Mouse (Mus musculus) layer of hippocampus, postnatal 14 days (tissue): ENCODE data around the gene Dnajb7. TPM values are rescaled to one million over a fixed set of nuclear protein-coding genes. Genes with fewer than 3 reads are reported as not detected.

Experiments
- DNase-seq, 2 experiments: peaks; one replicate each; pipeline ENCODE4 v3.0.0; 2021 to 2022; ENCODE audit warnings: low spot score in 2 of 2, mixed read lengths in 1 of 2
- total RNA-seq, 2 experiments: library from RNA; stranded (reverse); gene quantifications; 2 replicates each; pipeline ENCODE4 v1.2.3; 2021

Gene Dnajb7
- total RNA-seq, 2 experiments from 2014 or later = 0.38 TPM; not detected in 1

- no peak for DNase-seq
Observed at GRCm38 (mm10) chr15:81366241-81366640, 41.9 kb downstream of the Dnajb7 start.

GRCm38 (mm10) chr15:81365246-81365645, 42.9 kb downstream of the Dnajb7 start:
- DNase-seq = no peak

GRCm38 (mm10) chr15:81364271-81364670, 43.8 kb downstream of the Dnajb7 start:
- no peak for DNase-seq

GRCm38 (mm10) chr15:81362501-81362900, 45.6 kb downstream of the Dnajb7 start:
- no peak for DNase-seq

DNA sequence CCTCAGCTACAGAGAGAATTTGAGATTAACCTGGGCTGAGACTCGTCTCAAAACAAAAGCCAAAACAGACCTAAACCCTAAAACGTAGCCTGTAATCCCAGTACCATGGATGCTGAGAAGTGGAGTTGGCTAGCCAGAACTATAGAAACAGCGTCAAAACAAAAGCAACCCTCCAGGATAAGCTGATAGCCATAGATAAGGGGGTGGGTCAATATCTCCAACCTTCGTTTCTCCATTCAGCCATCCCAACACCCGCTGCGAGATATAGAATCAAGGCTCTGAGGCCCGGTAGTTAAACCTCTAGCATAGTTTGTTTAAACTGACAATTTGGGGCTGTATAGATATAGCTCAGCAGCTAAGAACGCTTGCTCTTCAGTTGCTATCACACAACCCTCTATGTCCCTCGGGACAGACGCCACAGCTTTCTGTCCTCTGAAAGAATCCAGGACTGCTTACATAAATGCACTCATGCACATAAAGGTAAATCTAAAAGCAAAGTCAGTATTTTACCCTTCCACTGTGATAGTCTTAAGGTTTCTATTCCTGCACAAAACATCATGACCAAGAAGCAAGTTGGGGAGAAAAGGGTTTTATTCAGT, 46.6 kb downstream of the Dnajb7 start:
- DNase-seq = no peak

- no peak for DNase-seq
Observed at GRCm38 (mm10) chr15:81361022-81361404, 47.1 kb downstream of the Dnajb7 start.

DNA sequence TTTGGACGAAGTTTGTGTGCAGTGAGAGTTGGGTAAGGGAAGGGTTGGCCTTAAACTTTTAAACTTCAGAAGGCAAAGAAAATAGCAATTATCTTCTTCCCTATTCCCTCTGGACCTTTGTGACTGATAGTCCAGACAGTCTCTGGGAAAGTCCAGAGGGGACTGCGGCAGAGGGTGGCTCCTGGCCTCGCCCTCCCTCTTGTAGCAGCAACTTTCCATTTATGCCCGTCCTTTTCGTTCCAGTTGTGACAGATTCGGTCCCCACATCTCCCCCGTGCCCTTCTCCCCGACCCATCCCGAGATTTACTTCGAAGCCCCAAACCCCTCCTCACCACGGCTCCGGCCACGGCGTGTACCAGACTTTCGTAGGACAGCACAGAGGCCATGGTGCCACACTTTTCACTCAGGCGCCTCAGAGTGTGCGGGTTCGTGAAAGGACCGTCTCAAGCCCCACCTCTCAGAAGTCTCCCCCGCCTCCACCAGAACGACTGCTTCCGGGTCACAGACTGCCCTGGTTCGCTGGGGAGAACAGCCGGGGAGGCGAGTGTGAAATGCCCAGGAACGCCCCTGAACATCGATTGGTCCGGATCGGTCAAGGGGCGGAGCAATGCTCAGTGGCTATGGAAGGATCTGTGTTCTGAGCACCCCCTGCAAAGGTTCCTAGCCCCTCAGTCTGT, 47.6 kb downstream of the Dnajb7 start, which contains the start of gene Slc25a17:
Gene Slc25a17 (minus strand): TSS at position 468 of the 677 bp plus-strand sequence.
- DNase-seq = peak; percentile 88 to 96

DNA sequence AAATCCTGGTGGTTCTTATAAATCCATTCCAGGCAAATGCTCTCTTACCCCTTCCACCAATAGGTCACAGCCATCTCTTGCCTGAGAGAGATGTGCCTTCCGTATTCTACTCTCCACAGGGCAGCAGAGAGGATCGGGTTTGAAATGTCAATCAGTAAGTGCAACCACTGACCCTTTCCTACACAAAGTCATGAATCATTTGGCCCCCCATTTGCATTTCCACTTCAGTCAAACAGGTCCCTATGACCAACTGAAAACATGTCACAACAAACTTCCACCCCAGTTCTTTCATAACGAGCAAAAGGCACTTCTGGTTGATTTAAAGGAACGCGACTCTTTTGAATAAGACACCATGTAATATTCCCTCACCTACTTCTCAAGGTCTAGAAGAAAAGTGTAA, 48.7 kb downstream of the Dnajb7 start:
- DNase-seq = no peak

GRCm38 (mm10) chr15:81358943-81359342, 49.2 kb downstream of the Dnajb7 start:
- no peak for DNase-seq

GRCm38 (mm10) chr15:81356946-81357345, 51.2 kb downstream of the Dnajb7 start:
- DNase-seq = no peak

Other genes with a start within 250 kb of the Dnajb7 start
- gene Mrtfa, start 217.5 kb downstream of the Dnajb7 start, total RNA-seq = 10 to 100 TPM; 78.6 to 79.7 TPM
- 10 to 100 TPM; 21.7 to 22.2 TPM for gene Mchr1, start 172.8 kb downstream of the Dnajb7 start, total RNA-seq
- gene Slc25a17, start 47.5 kb downstream of the Dnajb7 start, total RNA-seq = 10 to 100 TPM; 57.6 to 63.6 TPM
- gene St13, start 8.2 kb downstream of the Dnajb7 start, total RNA-seq = 100 to 1,000 TPM; 155 to 183 TPM
- 10 to 100 TPM; 12.3 to 13.8 TPM for gene Xpnpep3, start 8.2 kb downstream of the Dnajb7 start, total RNA-seq
- 100 to 1,000 TPM; 135 to 148 TPM for gene Rbx1, start 58.0 kb upstream of the Dnajb7 start, total RNA-seq
- 10 to 100 TPM; 58.7 to 62.8 TPM for gene Ep300, start 177.1 kb upstream of the Dnajb7 start, total RNA-seq